Mouse (Mus musculus) kidney, adult 18-20 months (tissue): ENCODE measurements around the gene Atoh8.

Experiments
- DNase-seq: peaks from one replicate; pipeline ENCODE4 v3.0.0; 2021

Atoh8 gene

GRCm38 (mm10) chr6:72253911-72254587, 18.7 kb upstream of the Atoh8 start:
- no peak for DNase-seq

GRCm38 (mm10) chr6:72253168-72253567, 17.8 kb upstream of the Atoh8 start:
- DNase-seq = no peak

DNA sequence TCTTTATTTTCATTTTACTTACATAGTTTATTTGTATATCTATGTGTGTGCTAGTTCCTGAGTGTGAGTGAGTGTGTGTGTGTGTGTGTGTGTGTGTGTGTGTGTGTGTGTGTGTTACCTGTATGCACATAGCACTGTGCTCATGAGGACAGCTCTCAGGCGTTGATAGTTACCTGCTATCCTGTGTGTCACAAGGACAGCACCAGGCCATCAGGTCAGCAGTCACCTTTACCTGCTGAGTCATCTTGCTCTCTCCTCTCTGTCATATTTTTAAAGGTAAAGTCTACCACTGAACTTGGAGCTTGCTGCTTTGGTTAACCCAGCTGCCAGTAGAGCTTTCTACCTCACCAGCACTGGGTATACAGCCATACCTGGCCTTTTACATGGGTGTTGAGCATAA, 17.1 kb upstream of the Atoh8 start:
- DNase-seq = no peak

DNA sequence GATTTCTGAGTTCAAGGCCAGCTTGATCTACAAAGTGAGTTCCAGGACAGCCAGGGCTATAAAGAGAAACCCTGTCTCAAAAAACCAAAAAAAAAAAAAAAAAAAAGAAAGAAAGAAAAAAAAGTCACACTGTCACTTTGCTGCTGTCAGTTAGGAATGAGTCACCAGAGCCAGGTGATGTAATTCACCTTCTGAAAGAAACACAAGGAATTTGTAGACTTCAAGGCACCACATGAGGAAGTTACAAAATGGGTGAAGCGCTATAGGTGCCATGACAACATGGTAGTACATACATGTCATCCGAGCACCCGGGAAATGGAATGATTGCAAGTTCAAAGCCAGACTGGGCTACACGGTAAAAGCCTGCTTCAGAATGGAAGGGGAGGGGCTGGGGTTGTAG, 14.6 kb upstream of the Atoh8 start:
- DNase-seq = no peak

GRCm38 (mm10) chr6:72248150-72248914, 13.0 kb upstream of the Atoh8 start:
- no peak for DNase-seq

DNA sequence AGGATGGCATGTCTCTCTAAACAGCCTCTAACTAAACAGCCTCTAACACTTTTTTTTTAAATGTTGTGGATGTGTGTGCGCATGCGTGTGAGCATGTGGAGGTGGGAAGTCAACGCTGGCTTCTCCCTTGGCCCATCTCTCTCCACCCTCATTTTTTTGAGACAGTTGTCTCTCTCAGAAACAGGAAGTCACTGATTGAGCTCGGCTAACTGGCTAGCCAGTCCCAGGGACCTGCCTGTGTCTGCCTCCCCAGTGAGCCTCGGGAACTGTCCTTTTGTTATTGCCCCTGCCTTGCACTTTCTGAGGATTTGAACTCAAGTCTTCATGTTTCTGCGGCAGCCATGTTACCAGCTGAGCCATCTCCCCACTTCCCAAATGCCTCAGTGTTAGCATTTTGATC, 10.9 kb upstream of the Atoh8 start:
- DNase-seq = no peak

DNA sequence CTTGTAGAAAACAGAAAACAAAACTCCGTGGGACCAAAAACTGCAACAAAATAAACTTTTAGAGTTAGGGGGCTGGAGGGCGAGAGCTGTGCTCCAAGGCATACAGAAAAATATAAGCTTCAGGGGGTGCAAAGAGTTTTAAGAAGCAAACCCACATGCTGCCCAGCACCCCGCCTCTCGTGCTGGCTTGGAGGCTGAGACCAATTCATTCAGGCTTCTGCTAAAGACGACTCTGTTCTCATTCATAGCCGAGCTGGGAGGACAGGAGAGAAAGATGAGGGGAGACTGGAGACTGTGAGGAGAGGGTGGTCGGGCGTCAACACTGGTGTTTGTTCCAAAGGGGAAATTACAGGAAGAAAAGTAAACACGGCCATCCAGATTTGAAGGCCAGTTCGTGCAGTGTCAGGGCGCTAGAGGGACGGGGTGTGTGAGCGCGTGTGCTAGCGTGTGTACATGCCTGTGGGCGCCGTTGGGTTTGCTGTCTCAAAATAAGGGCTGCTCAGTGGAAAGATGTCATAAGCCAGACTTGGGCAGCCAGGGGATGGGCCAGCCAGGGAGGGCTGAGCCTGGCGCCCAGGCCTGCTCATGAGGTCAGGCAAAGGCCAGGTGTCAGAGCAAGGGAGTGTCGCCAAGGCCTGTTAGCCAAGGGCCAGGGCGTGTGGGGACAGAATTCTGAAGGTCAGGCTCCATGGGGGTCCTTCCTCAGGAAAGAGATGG, 9.3 kb upstream of the Atoh8 start:
- peak; percentile 39 for DNase-seq

- peak; percentile 90 for DNase-seq
Measured at GRCm38 (mm10) chr6:72244144-72244549, 8.8 kb upstream of the Atoh8 start.

GRCm38 (mm10) chr6:72242532-72243320, 7.3 kb upstream of the Atoh8 start:
- DNase-seq = no peak

GRCm38 (mm10) chr6:72241843-72242154, 6.4 kb upstream of the Atoh8 start:
- no peak for DNase-seq

- DNase-seq = no peak
Measured at GRCm38 (mm10) chr6:72241133-72241842, 5.9 kb upstream of the Atoh8 start.

DNA sequence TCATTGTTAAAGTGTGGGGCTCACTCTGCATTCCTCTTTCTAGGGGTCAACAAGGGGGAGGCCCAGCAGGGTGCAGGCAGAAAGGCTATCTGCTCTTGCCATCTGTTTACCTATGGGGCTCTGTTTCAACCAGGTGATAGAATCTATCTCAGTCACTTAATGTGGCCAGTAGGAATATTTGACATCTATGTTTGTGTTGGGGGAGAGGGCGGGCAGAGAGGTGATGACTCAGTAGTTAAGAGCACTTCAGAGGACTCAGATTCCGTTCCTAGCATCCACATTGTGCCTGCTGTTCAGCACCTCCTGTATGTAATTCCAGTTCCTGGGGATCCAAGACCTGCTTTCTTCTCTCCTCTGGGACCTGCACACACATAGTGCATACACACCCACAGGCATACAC, 4.7 kb upstream of the Atoh8 start:
- no peak for DNase-seq

DNA sequence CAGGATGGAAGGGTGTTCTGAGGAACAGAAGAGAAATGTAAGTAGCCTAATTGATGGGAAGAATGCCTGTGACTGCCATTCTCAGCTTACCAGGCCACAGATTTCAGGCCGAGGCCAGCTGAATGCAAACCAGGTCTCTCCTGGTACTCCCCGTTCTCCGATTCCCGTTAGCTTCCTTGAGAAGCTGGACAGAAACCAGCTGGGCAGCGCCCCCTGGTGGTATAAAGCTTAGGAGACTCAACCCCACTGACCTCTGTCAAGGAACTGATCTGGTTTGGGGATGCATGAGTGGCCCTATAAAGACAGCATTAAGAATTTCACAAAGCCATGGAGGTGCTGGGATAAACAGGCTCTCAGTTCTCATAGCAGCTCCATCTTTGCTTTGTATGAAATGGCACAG, 1.7 kb upstream of the Atoh8 start:
- peak; percentile 90 for DNase-seq

DNA sequence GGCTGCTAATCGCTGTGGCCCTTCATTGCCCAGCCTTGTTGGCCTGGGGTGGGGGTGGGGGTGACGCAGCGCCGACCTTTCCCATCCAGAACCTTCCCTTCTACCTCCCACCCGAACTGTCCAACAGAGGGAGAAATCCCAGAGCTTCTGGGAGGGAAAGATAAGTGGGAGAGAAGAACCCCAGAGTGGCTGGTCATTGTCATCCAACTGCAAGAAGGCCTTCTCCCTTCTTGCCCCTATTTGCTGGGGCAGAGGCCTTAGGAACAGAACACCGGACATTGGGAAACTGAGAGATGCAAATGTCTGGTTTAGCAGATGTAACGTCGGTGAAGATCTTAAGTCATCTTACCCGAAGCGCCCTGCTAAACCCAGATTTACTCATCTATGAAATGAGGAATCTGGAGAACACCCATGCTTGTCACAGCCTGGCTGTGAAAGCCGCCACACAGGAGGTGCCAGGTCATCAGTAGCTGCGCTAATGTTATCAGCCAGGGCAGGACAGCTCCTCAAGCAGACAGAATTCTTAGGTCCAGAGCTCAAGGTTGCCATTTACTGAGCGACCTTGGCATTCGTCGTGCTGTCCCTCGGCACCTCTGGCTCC, 530 bp upstream of the Atoh8 start:
- DNase-seq = no peak

DNA sequence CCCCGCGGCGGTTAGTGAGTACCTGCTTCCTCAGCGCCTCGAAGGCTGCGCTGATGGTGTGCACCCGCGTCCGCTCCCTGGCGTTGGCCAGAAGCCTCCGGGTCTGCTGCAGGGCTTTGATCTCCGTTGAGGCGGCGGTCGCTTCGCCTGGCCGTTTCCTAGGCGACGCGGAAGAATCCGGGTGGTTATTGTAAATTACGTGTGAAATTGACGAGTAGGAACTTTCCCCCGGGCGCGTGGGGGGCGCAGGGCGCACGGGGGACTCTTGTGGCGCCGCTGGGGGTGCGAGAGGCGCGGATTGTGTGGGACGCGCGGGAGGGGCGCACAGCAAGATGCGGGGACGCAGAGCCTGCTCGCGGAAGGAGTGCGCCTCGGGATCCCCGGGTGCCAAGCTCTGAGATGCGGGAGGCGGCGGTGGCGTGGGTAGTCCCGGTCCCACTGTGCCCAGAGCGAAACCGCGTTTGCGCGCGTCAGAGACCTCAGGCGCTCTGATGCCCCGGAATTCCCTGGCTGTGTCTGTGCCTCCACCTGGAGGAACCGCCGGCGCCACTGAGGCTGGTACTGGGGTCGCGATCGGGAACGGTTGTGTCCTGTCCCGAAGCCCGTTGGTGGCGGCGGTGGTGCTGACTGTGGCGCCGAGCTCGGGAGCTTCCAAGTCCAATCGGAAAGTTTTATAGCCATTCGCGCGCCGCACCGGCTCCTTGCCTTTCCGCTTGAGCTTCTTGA, 842 bp downstream of the Atoh8 start:
- peak; percentile 63 for DNase-seq

GRCm38 (mm10) chr6:72233950-72234349, 1.4 kb downstream of the Atoh8 start:
- DNase-seq = no peak

- DNase-seq = no peak
Measured at GRCm38 (mm10) chr6:72232870-72233269, 2.5 kb downstream of the Atoh8 start.

GRCm38 (mm10) chr6:72232411-72232810, 3.0 kb downstream of the Atoh8 start:
- DNase-seq = no peak

DNA sequence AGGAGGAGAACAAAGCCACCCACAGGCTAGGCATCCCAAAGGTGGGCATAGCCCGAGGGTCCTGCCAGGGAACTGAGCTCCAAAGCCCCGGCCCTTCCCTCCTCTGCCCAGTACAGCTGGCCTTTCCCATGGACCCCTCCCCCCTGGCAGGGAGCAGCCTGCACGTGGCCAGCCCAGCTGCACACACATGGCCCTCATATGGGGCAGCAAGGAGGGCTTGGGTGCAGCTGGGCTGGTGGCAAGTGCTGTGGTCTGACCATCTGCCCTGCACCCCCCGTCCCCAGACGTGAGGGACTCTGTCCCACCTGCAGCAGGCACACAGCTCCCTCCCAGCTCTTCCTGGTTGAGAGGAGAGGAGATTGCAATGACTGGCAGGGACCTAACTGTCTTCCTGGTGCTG, 4.5 kb downstream of the Atoh8 start:
- no peak for DNase-seq

- no peak for DNase-seq
Measured at GRCm38 (mm10) chr6:72227665-72228265, 7.6 kb downstream of the Atoh8 start.

DNA sequence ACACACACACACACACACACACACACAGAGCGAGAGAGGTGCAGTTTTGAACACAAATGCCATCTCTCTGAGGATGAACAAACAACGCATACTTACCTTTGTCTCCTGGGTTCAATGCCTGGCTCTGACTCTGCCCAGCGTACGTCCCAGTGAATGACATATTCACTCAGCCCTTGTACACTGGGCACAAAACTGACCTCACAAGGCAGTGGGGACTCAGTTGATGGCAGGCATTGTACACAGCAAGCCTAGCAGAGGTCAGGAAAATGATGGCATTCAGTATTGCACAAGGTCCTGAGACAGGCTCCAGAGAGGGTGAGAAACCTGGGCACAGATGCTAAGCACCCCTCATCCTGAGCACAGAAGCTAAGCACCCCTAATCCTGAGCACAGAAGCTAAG, 8.4 kb downstream of the Atoh8 start:
- DNase-seq = no peak
